Mouse (Mus musculus) forebrain, postnatal 0 days (tissue): ENCODE results near the gene Scgb1c1. TPM values are rescaled to one million over a fixed set of nuclear protein-coding genes. Genes with fewer than 3 reads are reported as not detected.
"Not testable (repeated sequence)": the region's sequence is repeated elsewhere in the genome, so short reads cannot be mapped to it uniquely, and the experiment has no call there.

ENCODE experiments used
- ATAC-seq: fragments of 200-750 bp; cut with Nextera tagmentation; 2 replicates; pipeline ENCODE4 v1.8.0; 2017; ENCODE audit warnings: mild to moderate bottlenecking, moderate library complexity
- DNase-seq: peaks from one replicate; pipeline ENCODE4 v3.0.0-alpha.2; 2015
- H3K27ac ChIP-seq: fragments of 300-500 bp; sonication (generic); 2 replicates; pipeline ENCODE4 v1.5.1; 2014; ENCODE audit warnings: low read depth, mild to moderate bottlenecking, antibody characterized with exemption, low read length, moderate library complexity, mixed read lengths
- H3K27me3 ChIP-seq: fragments of 300-500 bp; sonication (generic); 2 replicates; pipeline ENCODE4 v1.6.1; 2014; ENCODE audit warnings: mild to moderate bottlenecking, low read length, mixed read lengths; ENCODE audit not compliant: insufficient read depth
- H3K36me3 ChIP-seq: fragments of 300-500 bp; sonication (generic); 2 replicates; pipeline ENCODE4 v1.6.1; 2014; ENCODE audit warnings: mild to moderate bottlenecking, moderate library complexity; ENCODE audit not compliant: insufficient read depth
- H3K4me1 ChIP-seq: fragments of 300-500 bp; sonication (generic); 2 replicates; pipeline ENCODE4 v1.6.1; 2014; ENCODE audit warnings: antibody characterized with exemption; ENCODE audit not compliant: insufficient read depth
- H3K4me2 ChIP-seq: fragments of 300-500 bp; sonication (generic); 2 replicates; pipeline ENCODE4 v1.6.1; 2014; ENCODE audit warnings: low read depth, mild to moderate bottlenecking, moderate library complexity
- H3K4me3 ChIP-seq: fragments of 300-500 bp; sonication (generic); 2 replicates; pipeline ENCODE4 v1.5.1; 2014; ENCODE audit warnings: low read depth, low read length, mixed read lengths
- H3K9ac ChIP-seq: fragments of 300-500 bp; sonication (generic); 2 replicates; pipeline ENCODE4 v1.6.1; 2014; ENCODE audit warnings: mild to moderate bottlenecking
- H3K9me3 ChIP-seq: fragments of 300-500 bp; sonication (generic); 2 replicates; pipeline ENCODE4 v1.6.1; 2016; ENCODE audit warnings: low read length
- CTCF ChIP-seq: sonication (generic); IDR thresholded peaks from 2 replicates; pipeline ENCODE4 v1.5.1; 2016; ENCODE audit warnings: antibody characterized with exemption, control low read depth, low read depth
- WGBS: fragments of 180-500 bp; shearing (Covaris S2); extraction: QIAGEN DNeasy Blood & Tissue Kit; methylation state at CpG from one replicate; pipeline ENCODE4 v1.1.7; 2014; 5-methylcytosine and 5-hydroxymethylcytosine counted together
- polyA plus RNA-seq: library from polyadenylated mRNA; unstranded; fragments of >200 nt; fragmentation: Nextera tagmentation; extraction: Ambion mirVana; gene quantifications from 2 replicates; pipeline ENCODE4 v1.2.1, GENCODE M21; 2015
- total RNA-seq: library from RNA; depleted of rRNA; stranded (reverse); fragments of >200 nt; gene quantifications from 2 replicates; pipeline ENCODE4 v1.2.3, GENCODE M21; 2014; rRNA removed

Scgb1c1 gene
- total and polyA plus RNA-seq, 2 experiments from 2014 or later = not detected

DNA sequence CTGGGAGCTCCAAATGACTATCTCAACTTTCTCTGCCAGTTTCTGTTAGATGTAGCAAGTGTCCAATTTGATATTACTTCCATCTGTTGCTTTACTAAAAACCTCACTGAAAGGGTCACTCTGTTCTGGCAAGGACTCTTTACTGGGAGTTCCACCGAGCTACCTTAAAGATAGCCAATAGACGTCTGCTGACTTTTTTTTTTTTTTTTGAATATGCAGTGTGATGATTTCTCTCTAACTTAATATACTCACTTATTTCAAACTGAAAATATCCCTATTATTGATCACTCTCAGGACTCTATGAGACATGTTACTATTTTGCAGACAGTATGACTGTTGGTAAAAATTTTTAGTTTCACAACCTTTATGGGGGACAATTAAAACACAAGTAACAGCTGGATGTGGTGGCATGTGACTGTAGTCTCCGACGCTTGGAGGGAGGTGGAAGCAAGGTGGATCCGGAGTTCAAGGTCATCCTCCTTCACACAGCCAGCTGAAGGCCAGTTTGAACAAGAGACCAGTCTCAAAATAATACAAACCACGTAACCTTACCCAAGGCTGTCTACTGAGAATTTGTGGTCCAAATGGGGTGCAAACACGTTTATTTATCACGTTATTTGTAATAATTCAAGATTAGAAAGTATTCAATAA is 35.6 kb downstream of the Scgb1c1 start:
- no peak for ATAC-seq
- no peak for DNase-seq
- WGBS = 24% methylated on average over 8 of the region's 8 CpGs
- no peak overlapping the region for H3K27ac ChIP-seq
- H3K9me3 ChIP-seq = no peaks in the 10 kb centered on the region
- TF ChIP-seq CTCF = no peak
- peak overlapping the region; percentile 72 for H3K4me2 ChIP-seq
- H3K27me3 ChIP-seq = no peaks in the 10 kb centered on the region
- peak overlapping the region; percentile 91; the same call in 1 of the 2 replicates for H3K9ac ChIP-seq
- H3K4me1 ChIP-seq = peaks cover 3% of the 10 kb centered on the region; the same call in 1 of the 2 replicates
- H3K36me3 ChIP-seq = peaks cover 18% of the 10 kb centered on the region
- H3K4me3 ChIP-seq = peak overlapping the region; percentile 99

DNA sequence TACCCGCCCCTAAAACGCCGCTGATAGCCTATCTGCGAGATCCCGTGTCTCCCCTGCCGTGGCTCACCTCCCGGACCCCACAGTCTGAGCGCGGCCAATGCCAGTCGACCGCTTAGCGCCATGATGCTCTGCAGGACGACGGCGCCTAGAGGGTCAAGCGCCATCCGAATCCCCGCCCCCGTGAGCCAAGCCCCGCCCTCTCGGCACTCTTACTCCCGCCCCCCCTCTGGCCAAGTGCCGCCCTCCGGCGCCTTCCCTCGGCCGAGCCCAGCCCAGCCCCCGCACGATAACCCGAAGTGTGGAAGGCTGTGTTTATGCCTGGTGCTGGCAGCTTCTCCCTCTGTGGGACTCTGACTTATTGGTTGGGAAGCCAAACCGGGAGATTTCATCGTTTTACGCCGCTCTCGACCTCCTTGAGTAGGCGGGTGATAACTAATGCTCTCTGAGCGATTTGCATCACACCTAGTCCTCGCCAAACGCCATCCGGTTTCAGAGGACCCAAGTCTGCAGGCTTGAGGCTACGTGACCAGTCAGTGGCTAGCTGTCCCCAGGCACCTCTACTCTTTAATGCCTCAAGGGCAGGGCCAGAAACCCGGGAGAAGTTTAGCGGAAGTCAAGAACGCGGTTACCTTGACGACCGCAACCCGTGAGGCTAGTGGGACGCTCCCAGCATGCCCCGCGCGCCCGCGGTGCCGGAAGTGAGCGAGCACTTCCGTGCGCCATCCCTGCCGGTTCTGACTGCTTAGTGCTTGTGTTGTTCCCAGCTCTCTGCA is 36.5 kb downstream of the Scgb1c1 start, which contains the start of the genes Psmd13 and Sirt3:
TSS of gene Psmd13 (plus strand) at position 273 of the 773 bp plus-strand sequence.
TSS of gene Sirt3 (minus strand) at position 614 of the 773 bp plus-strand sequence.
- Histone ChIP-seq H3K36me3 (peaks cover 23% of the 10 kb centered on the region), H3K9ac (peak within 1 kb of the TSS; percentile 91), H3K4me2 (peak within 1 kb of the TSS; percentile 72), H3K4me3 (peak within 1 kb of the TSS; percentile 99), H3K27me3 (no peaks in the 10 kb centered on the region), H3K4me1 (peaks cover 3% of the 10 kb centered on the region; the same call in 1 of the 2 replicates), H3K27ac (peak within 1 kb of the TSS; percentile 93), H3K9me3 (no peaks in the 10 kb centered on the region)
- WGBS = under 1% methylated on average over 59 of the region's 59 CpGs
- DNase-seq (peak; percentile 96), ATAC-seq (peak; percentile 99)
- no peak for TF ChIP-seq CTCF

DNA sequence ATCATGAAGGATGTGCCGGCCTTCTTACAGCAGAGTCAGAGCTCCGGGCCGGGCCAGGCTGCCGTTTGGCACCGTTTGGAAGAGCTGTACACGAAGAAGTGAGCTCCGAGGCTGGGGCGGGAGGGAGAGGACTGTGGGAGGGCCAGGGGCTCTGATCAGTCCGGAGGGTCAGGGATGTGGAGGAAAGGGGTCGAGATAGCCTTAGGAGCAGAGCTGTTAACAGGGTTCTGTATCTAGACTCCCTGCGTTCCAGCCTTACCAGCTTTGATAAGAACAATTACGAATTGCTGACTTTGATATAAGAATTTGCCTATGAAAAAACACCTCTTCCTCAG is 37.1 kb downstream of the Scgb1c1 start:
- Histone ChIP-seq H3K4me3 (peak overlapping the region; percentile 99), H3K4me1 (peaks cover 3% of the 10 kb centered on the region; the same call in 1 of the 2 replicates), H3K9me3 (no peaks in the 10 kb centered on the region), H3K4me2 (peak overlapping the region; percentile 72), H3K27ac (peak overlapping the region; percentile 93), H3K36me3 (peaks cover 27% of the 10 kb centered on the region), H3K27me3 (no peaks in the 10 kb centered on the region), H3K9ac (peak overlapping the region; percentile 91)
- no peak for TF ChIP-seq CTCF
- DNase-seq (no peak), ATAC-seq (peak; percentile 51)
- WGBS = under 1% methylated on average over 12 of the region's 12 CpGs

DNA sequence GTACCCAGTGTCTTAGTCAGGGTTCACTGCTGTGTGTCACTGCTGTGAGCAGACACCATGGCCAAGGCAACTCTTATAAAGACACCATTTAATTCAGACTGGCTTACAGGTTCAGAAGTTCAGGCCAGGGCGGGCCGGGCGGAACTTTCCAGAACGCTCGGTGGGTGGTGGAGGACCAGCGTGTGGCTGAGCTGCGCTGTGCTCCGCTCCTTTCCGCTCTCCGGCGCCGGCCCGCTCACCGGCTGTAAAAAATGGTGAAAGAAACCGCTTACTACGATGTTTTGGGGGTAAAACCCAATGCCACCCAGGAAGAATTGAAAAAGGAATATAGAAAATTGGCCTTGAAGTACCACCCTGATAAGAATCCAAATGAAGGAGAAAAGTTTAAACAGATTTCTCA is 45.3 kb downstream of the Scgb1c1 start:
- DNase-seq, H3K27me3 ChIP-seq, H3K4me3 ChIP-seq, H3K4me2 ChIP-seq, H3K4me1 ChIP-seq, H3K9me3 ChIP-seq, H3K9ac ChIP-seq, H3K27ac ChIP-seq, ATAC-seq: not testable (repeated sequence)
- H3K36me3 ChIP-seq = peaks cover 74% of the 10 kb centered on the region
- 97% methylated on average over 16 of the region's 16 CpGs for WGBS

DNA sequence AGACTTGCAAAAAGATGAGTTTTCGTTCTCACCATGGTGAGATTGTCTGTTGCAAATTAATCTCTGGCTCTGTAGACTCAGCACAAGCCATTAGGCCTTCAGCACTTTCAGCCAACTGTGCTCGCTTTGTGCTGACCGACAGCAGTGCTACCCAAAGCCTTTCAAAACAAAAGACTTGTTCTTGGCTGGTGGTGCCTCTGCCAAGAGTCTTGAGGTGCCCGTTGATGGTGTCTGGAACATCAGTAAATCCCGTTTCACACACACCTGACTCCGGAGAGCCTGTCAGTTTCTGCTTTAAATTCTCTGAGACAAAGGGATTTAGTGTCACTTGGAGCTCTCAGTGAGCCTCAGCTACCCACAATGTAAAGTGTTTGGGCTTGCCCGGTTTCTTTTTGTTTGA is 48.7 kb downstream of the Scgb1c1 start:
- TF ChIP-seq CTCF = no peak
- no peak for DNase-seq
- H3K4me2 ChIP-seq = no peak overlapping the region
- no peak overlapping the region for H3K9ac ChIP-seq
- H3K9me3 ChIP-seq = no peaks in the 10 kb centered on the region
- no peak for ATAC-seq
- H3K27ac ChIP-seq = no peak overlapping the region
- H3K4me1 ChIP-seq = no peaks in the 10 kb centered on the region
- WGBS = 83% methylated on average over 7 of the region's 7 CpGs
- peaks cover 74% of the 10 kb centered on the region for H3K36me3 ChIP-seq
- no peaks in the 10 kb centered on the region for H3K27me3 ChIP-seq
- H3K4me3 ChIP-seq = no peak overlapping the region

DNA sequence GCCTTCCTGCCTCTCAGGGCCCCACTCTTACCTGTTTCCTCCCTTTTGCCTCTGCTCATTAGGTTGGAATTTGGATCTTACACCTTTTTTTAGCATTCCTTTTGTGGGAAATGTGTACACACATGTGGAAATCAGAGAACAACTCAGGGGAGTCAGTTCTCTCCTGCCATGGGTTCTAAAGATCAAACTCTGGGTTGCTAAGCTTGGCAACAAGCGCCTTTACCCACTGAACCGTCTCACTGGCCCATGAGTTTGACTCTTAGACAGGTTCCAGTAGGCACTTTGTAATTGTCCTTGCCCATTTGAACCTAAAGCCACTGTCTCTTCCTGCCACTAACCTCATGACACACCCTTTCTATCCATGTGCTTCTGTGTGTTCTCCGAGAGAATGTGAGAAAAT is 49.3 kb downstream of the Scgb1c1 start:
- no peak overlapping the region for H3K27ac ChIP-seq
- no peak overlapping the region for H3K4me2 ChIP-seq
- no peak overlapping the region for H3K9ac ChIP-seq
- WGBS = 96% methylated on average over 3 of the region's 3 CpGs
- H3K4me1 ChIP-seq = no peaks in the 10 kb centered on the region
- no peaks in the 10 kb centered on the region for H3K9me3 ChIP-seq
- H3K36me3 ChIP-seq = peaks cover 72% of the 10 kb centered on the region
- H3K27me3 ChIP-seq = no peaks in the 10 kb centered on the region
- no peak for DNase-seq
- H3K4me3 ChIP-seq = no peak overlapping the region
- ATAC-seq = no peak
- no peak for TF ChIP-seq CTCF

Other genes starting within 250 kb of the Scgb1c1 start
- not detected in 2 replicates for gene Olfr46, start 244.3 kb upstream of the Scgb1c1 start, total RNA-seq
- not detected in 2 replicates for gene Olfr46, start 244.3 kb upstream of the Scgb1c1 start, polyA plus RNA-seq
- not detected in 2 replicates for gene Olfr61, start 216.6 kb upstream of the Scgb1c1 start, total RNA-seq
- gene Olfr61, start 216.6 kb upstream of the Scgb1c1 start, polyA plus RNA-seq = not detected in 2 replicates
- not detected in 2 replicates for gene Olfr53, start 199.1 kb upstream of the Scgb1c1 start, total RNA-seq
- gene Olfr53, start 199.1 kb upstream of the Scgb1c1 start, polyA plus RNA-seq = not detected in 2 replicates
- gene Olfr539, start 185.6 kb upstream of the Scgb1c1 start, total RNA-seq = under 0.01 TPM in 2 replicates
- gene Olfr539, start 185.6 kb upstream of the Scgb1c1 start, polyA plus RNA-seq = 0.05 TPM in 1 of 2 replicates, not detected in the other
- gene Olfr45, start 163.6 kb upstream of the Scgb1c1 start, total RNA-seq = not detected in 2 replicates
- not detected in 2 replicates for gene Olfr45, start 163.6 kb upstream of the Scgb1c1 start, polyA plus RNA-seq
- not detected in 2 replicates for gene Olfr541, start 148.3 kb upstream of the Scgb1c1 start, total RNA-seq
- not detected in 2 replicates for gene Olfr541, start 148.3 kb upstream of the Scgb1c1 start, polyA plus RNA-seq
- not detected in 2 replicates for gene Cyp2e1, start 81.8 kb upstream of the Scgb1c1 start, total RNA-seq
- gene Cyp2e1, start 81.8 kb upstream of the Scgb1c1 start, polyA plus RNA-seq = not detected in 2 replicates
- not detected in 2 replicates for gene Syce1, start 57.7 kb upstream of the Scgb1c1 start, total RNA-seq
- 0.30 TPM in 1 of 2 replicates, not detected in the other for gene Syce1, start 57.7 kb upstream of the Scgb1c1 start, polyA plus RNA-seq
- gene Zfp941, start 23.4 kb upstream of the Scgb1c1 start, total RNA-seq = 19.8 and 32.1 TPM in 2 replicates
- gene Zfp941, start 23.4 kb upstream of the Scgb1c1 start, polyA plus RNA-seq = 8.3 and 15.6 TPM in 2 replicates
- not detected in 2 replicates for gene Urah, start 10.5 kb upstream of the Scgb1c1 start, total RNA-seq
- gene Urah, start 10.5 kb upstream of the Scgb1c1 start, polyA plus RNA-seq = 0.48 and 0.64 TPM in 2 replicates
- not detected in 2 replicates for gene Odf3, start 2.3 kb downstream of the Scgb1c1 start, total RNA-seq
- 0.10 and 0.13 TPM in 2 replicates for gene Odf3, start 2.3 kb downstream of the Scgb1c1 start, polyA plus RNA-seq
- 2.0 and 4.2 TPM in 2 replicates for gene Gm45785, start 10.8 kb downstream of the Scgb1c1 start, total RNA-seq
- not detected in 2 replicates for gene Gm45785, start 10.8 kb downstream of the Scgb1c1 start, polyA plus RNA-seq
- 98.8 and 123 TPM in 2 replicates for gene Ric8a, start 11.4 kb downstream of the Scgb1c1 start, total RNA-seq
- gene Ric8a, start 11.4 kb downstream of the Scgb1c1 start, polyA plus RNA-seq = 79.5 and 91.8 TPM in 2 replicates
- gene Bet1l, start 12.0 kb downstream of the Scgb1c1 start, total RNA-seq = 30.8 and 34.5 TPM in 2 replicates
- 48.8 and 58.0 TPM in 2 replicates for gene Bet1l, start 12.0 kb downstream of the Scgb1c1 start, polyA plus RNA-seq
- gene Psmd13, start 36.4 kb downstream of the Scgb1c1 start, total RNA-seq = 164 and 174 TPM in 2 replicates
- 274 and 298 TPM in 2 replicates for gene Psmd13, start 36.4 kb downstream of the Scgb1c1 start, polyA plus RNA-seq
- gene Sirt3, start 36.8 kb downstream of the Scgb1c1 start, total RNA-seq = 41.9 and 46.3 TPM in 2 replicates
- 44.2 and 48.3 TPM in 2 replicates for gene Sirt3, start 36.8 kb downstream of the Scgb1c1 start, polyA plus RNA-seq
- gene Cox8b, start 54.9 kb downstream of the Scgb1c1 start, total RNA-seq = not detected in 2 replicates
- gene Cox8b, start 54.9 kb downstream of the Scgb1c1 start, polyA plus RNA-seq = not detected in 2 replicates
- gene Nlrp6, start 75.4 kb downstream of the Scgb1c1 start, total RNA-seq = 0.85 and 1.00 TPM in 2 replicates
- gene Nlrp6, start 75.4 kb downstream of the Scgb1c1 start, polyA plus RNA-seq = 0.98 and 1.3 TPM in 2 replicates
- gene Pgghg, start 95.8 kb downstream of the Scgb1c1 start, total RNA-seq = 7.2 and 8.5 TPM in 2 replicates
- 4.7 and 5.3 TPM in 2 replicates for gene Pgghg, start 95.8 kb downstream of the Scgb1c1 start, polyA plus RNA-seq
- 0.86 TPM in 1 of 2 replicates, not detected in the other for gene Ifitm5, start 104.7 kb downstream of the Scgb1c1 start, total RNA-seq
- gene Ifitm5, start 104.7 kb downstream of the Scgb1c1 start, polyA plus RNA-seq = 0.28 and 0.45 TPM in 2 replicates
- not detected in 2 replicates for gene Gm45717, start 110.4 kb downstream of the Scgb1c1 start, total RNA-seq
- gene Gm45717, start 110.4 kb downstream of the Scgb1c1 start, polyA plus RNA-seq = not detected in 2 replicates
- 45.2 and 55.6 TPM in 2 replicates for gene Ifitm2, start 110.4 kb downstream of the Scgb1c1 start, total RNA-seq
- gene Ifitm2, start 110.4 kb downstream of the Scgb1c1 start, polyA plus RNA-seq = 240 and 270 TPM in 2 replicates
- 10.5 and 12.7 TPM in 2 replicates for gene Ifitm1, start 121.7 kb downstream of the Scgb1c1 start, total RNA-seq
- gene Ifitm1, start 121.7 kb downstream of the Scgb1c1 start, polyA plus RNA-seq = 14.5 and 19.4 TPM in 2 replicates
- 12.2 and 35.9 TPM in 2 replicates for gene Ifitm3, start 165.2 kb downstream of the Scgb1c1 start, total RNA-seq
- 78.8 and 81.3 TPM in 2 replicates for gene Ifitm3, start 165.2 kb downstream of the Scgb1c1 start, polyA plus RNA-seq
- 2.0 TPM in 1 of 2 replicates, not detected in the other for gene Ifitm6, start 172.4 kb downstream of the Scgb1c1 start, total RNA-seq
- gene Ifitm6, start 172.4 kb downstream of the Scgb1c1 start, polyA plus RNA-seq = 0.34 and 0.38 TPM in 2 replicates
- gene Gm17387, start 183.6 kb downstream of the Scgb1c1 start, total RNA-seq = not detected in 2 replicates
- not detected in 2 replicates for gene Gm17387, start 183.6 kb downstream of the Scgb1c1 start, polyA plus RNA-seq
- 126 and 163 TPM in 2 replicates for gene B4galnt4, start 215.6 kb downstream of the Scgb1c1 start, total RNA-seq
- 42.3 and 47.4 TPM in 2 replicates for gene B4galnt4, start 215.6 kb downstream of the Scgb1c1 start, polyA plus RNA-seq
- not detected in 2 replicates for gene Pkp3, start 232.7 kb downstream of the Scgb1c1 start, total RNA-seq
- gene Pkp3, start 232.7 kb downstream of the Scgb1c1 start, polyA plus RNA-seq = 0.08 TPM in 1 of 2 replicates, not detected in the other